ENCODE assay signal across 9 mouse cellular contexts in genomic region chr10:63089758-63090571, GRCm38 (mm10). TPM values are rescaled to one million over a fixed set of nuclear protein-coding genes. Genes with fewer than 3 reads are reported as not detected.
DNase-seq lines count a peak whose midpoint lies in the region; ATAC-seq and TF ChIP-seq lines count a peak whose summit lies in the region.
"Had no signal": no experiment of that assay in that cellular context is flagged by ENCODE, and none has a peak within 500 bp of the region (broad histone marks: within the 10 kb centered on the region; RNA-seq: fewer than 3 reads in every experiment).

No protein-coding gene starts in this region.

- peak overlapping the region; percentile 40 for H3K9ac ChIP-seq in embryonic facial prominence, embryonic 12.5 days
- no peak overlapping the region for H3K9ac ChIP-seq in intestine, postnatal 0 days (ENCODE audit: low read depth, low read length)

- no peak for DNase-seq in lung, adult 2 months
- DNase-seq in lung, postnatal 25 days (ENCODE audit: low spot score): no peak
- peak; percentile 61 to 62 for DNase-seq in cerebellum, adult 2 months
- DNase-seq in naive thymus-derived CD4-positive, alpha-beta T cell, adult 2 months (ENCODE audit: low read depth): peak; percentile 30
- no peak for DNase-seq in gastrocnemius, postnatal 10 days
- no peak for DNase-seq in spleen, postnatal 14 days (ENCODE audit: low spot score in 2 of 2)

- no peak for TF ChIP-seq CTCF in lung, adult 2 months (IDR thresholded peaks at IDR 0.05; ENCODE audit: insufficient read depth, low read length)
- no peak for TF ChIP-seq CTCF in cerebellum, adult 2 months (IDR thresholded peaks at IDR 0.05; ENCODE audit: borderline replicate concordance, insufficient read depth, low read depth, low read length)
- TF ChIP-seq CTCF in intestine, postnatal 0 days (IDR thresholded peaks at IDR 0.05; ENCODE audit: low read depth): no peak

- no peaks in the 10 kb centered on the region for H3K9me3 ChIP-seq in embryonic facial prominence, embryonic 12.5 days
- no peaks in the 10 kb centered on the region for H3K9me3 ChIP-seq in intestine, postnatal 0 days (ENCODE audit: control insufficient read depth)

- 13% methylated on average over 26 of the region's 26 CpGs for WGBS in lung, adult 2 months
- WGBS in cerebellum, adult 2 months: 10% methylated on average over 26 of the region's 26 CpGs
- WGBS in embryonic facial prominence, embryonic 12.5 days: 5% methylated on average over 26 of the region's 26 CpGs
- 10% methylated on average over 26 of the region's 26 CpGs for WGBS in intestine, postnatal 0 days

- H3K4me1 ChIP-seq in lung, adult 2 months (ENCODE audit: control insufficient read depth, insufficient read depth, low read length): no peaks in the 10 kb centered on the region
- peaks cover 21% of the 10 kb centered on the region for H3K4me1 ChIP-seq in cerebellum, adult 2 months (ENCODE audit: control insufficient read depth, insufficient read depth, low read length)
- H3K4me1 ChIP-seq in embryonic facial prominence, embryonic 12.5 days: 0 out of 2 replicates have a peak, but pooled peaks cover 3% of the 10 kb centered on the region
- no peaks in the 10 kb centered on the region for H3K4me1 ChIP-seq in intestine, postnatal 0 days (replicated peaks; ENCODE audit: control insufficient read depth, insufficient read depth, low read length)

- H3K27ac ChIP-seq in cerebellum, adult 2 months (ENCODE audit: insufficient read depth, low read length): peak overlapping the region; percentile 2; the same call in 1 of the 2 replicates
- no peak overlapping the region for H3K27ac ChIP-seq in embryonic facial prominence, embryonic 12.5 days
- no peak overlapping the region for H3K27ac ChIP-seq in intestine, postnatal 0 days (ENCODE audit: low read depth, low read length)

- TF ChIP-seq POLR2A in lung, adult 2 months (IDR thresholded peaks at IDR 0.05; ENCODE audit: borderline replicate concordance, extremely low read depth, low read depth, low read length): no peak
- TF ChIP-seq POLR2A in cerebellum, adult 2 months (IDR thresholded peaks at IDR 0.05; ENCODE audit: borderline replicate concordance, insufficient read depth, low read length): no peak

- no peaks in the 10 kb centered on the region for H3K36me3 ChIP-seq in embryonic facial prominence, embryonic 12.5 days
- H3K36me3 ChIP-seq in intestine, postnatal 0 days (ENCODE audit: control insufficient read depth, insufficient read depth): no peaks in the 10 kb centered on the region

- peak overlapping the region; percentile 30 for H3K4me3 ChIP-seq in lung, adult 2 months (replicated peaks; ENCODE audit: extremely low read depth, low read depth, low read length)
- peak overlapping the region; percentile 5 for H3K4me3 ChIP-seq in cerebellum, adult 2 months (replicated peaks; ENCODE audit: insufficient read depth, low read depth, low read length)
- H3K4me3 ChIP-seq in embryonic facial prominence, embryonic 12.5 days: peak overlapping the region; percentile 30
- H3K4me3 ChIP-seq in intestine, postnatal 0 days (ENCODE audit: low read depth, low read length): peak overlapping the region; percentile 17; the same call in 1 of the 2 replicates

- no peaks in the 10 kb centered on the region for H3K27me3 ChIP-seq in cerebellum, adult 2 months (ENCODE audit: control insufficient read depth, insufficient read depth, low read length)
- no peaks in the 10 kb centered on the region for H3K27me3 ChIP-seq in embryonic facial prominence, embryonic 12.5 days
- H3K27me3 ChIP-seq in intestine, postnatal 0 days (replicated peaks; ENCODE audit: control insufficient read depth, insufficient read depth, low read length): no peaks in the 10 kb centered on the region

- peak overlapping the region; percentile 59 for H3K4me2 ChIP-seq in embryonic facial prominence, embryonic 12.5 days (replicated peaks)
- peak overlapping the region; percentile 54 for H3K4me2 ChIP-seq in intestine, postnatal 0 days (replicated peaks; ENCODE audit: low read depth)

- no peak for ATAC-seq in embryonic facial prominence, embryonic 12.5 days (ENCODE audit: insufficient number of reproducible peaks, insufficient read depth, low FRiP score, low TSS enrichment)
- ATAC-seq in intestine, postnatal 0 days: no peak

RNA-seq across cellular contexts. Expression of gene Atoh7, which starts 9.5 kb away (rescaled TPM):
- polyA plus RNA-seq in lung, adult 2 months (2012; rRNA removed): not detected in 2 replicates
- polyA plus RNA-seq in cerebellum, adult 2 months (2012; rRNA removed): 18.5 and 22.6 TPM in 2 replicates
- 11.5 and 16.1 TPM in 2 replicates for polyA plus RNA-seq in embryonic facial prominence, embryonic 12.5 days (2016; fragmentation: Nextera tagmentation; extraction: Ambion mirVana)
- polyA plus RNA-seq in intestine, postnatal 0 days (2015; fragmentation: Nextera tagmentation; extraction: Ambion mirVana): not detected in 2 replicates
- under 1 TPM; 0.14 to 0.32 TPM for total RNA-seq in gastrocnemius, postnatal 10 days (2021)
- total RNA-seq: adrenal gland, postnatal 36 days had no signal

RNA-seq across cellular contexts. Expression of gene Pbld1, which starts 30.0 kb away (rescaled TPM):
- 0.71 and 2.2 TPM in 2 replicates for polyA plus RNA-seq in lung, adult 2 months (2012; rRNA removed)
- 0.32 and 0.47 TPM in 2 replicates for polyA plus RNA-seq in cerebellum, adult 2 months (2012; rRNA removed)
- 1.4 and 2.1 TPM in 2 replicates for polyA plus RNA-seq in embryonic facial prominence, embryonic 12.5 days (2016; fragmentation: Nextera tagmentation; extraction: Ambion mirVana)
- polyA plus RNA-seq in intestine, postnatal 0 days (2015; fragmentation: Nextera tagmentation; extraction: Ambion mirVana): 1.8 and 2.1 TPM in 2 replicates
- total RNA-seq in gastrocnemius, postnatal 10 days (2021): under 1 TPM; 0.56 to 0.75 TPM

Comparison
In these comparisons a context has a peak if more than half of its experiments do, and no peak if none do; other contexts are left out.
1. DNase-seq: peak in cerebellum, adult 2 months (2 of 2) and naive thymus-derived CD4-positive, alpha-beta T cell, adult 2 months (single experiment); none in lung, adult 2 months (single experiment), lung, postnatal 25 days (single experiment), gastrocnemius, postnatal 10 days (single experiment) and spleen, postnatal 14 days (0 of 2).
2. RNA of gene Atoh7, which starts 9.5 kb away (polyA plus RNA-seq): 18.5 to 22.6 TPM in cerebellum, adult 2 months and 11.5 to 16.1 TPM in embryonic facial prominence, embryonic 12.5 days; not detected in intestine, postnatal 0 days and not detected in lung, adult 2 months; every median in the first group is over 10 times any median in the second.
3. Peak in every context shown above with its lines, with median percentiles within 50 percentile points of each other: H3K4me3 ChIP-seq.